Mouse (Mus musculus) erythroblast, embryonic 14.5 days (primary cell): ENCODE results near the gene Vps52.
"Not testable (repeated sequence)": the region's sequence is repeated elsewhere in the genome, so short reads cannot be mapped to it uniquely, and the experiment has no call there.

Experiments used
- GATA1 ChIP-seq: IDR thresholded peaks from 2 replicates; pipeline ENCODE4 v1.6.1; 2012; ENCODE audit warnings: low read length, inconsistent platforms, mixed read lengths
- TAL1 ChIP-seq: IDR thresholded peaks from 3 replicates; pipeline ENCODE4 v1.6.1; 2012; ENCODE audit warnings: low read length, inconsistent platforms, mixed read lengths

- TF ChIP-seq TAL1, GATA1: not testable (repeated sequence)
These were observed 45.2 kb downstream of the Vps52 start for GRCm38 (mm10) chr17:34000796-34001195.
